8 mouse cellular contexts compared by ENCODE assay signal in the genomic region with DNA sequence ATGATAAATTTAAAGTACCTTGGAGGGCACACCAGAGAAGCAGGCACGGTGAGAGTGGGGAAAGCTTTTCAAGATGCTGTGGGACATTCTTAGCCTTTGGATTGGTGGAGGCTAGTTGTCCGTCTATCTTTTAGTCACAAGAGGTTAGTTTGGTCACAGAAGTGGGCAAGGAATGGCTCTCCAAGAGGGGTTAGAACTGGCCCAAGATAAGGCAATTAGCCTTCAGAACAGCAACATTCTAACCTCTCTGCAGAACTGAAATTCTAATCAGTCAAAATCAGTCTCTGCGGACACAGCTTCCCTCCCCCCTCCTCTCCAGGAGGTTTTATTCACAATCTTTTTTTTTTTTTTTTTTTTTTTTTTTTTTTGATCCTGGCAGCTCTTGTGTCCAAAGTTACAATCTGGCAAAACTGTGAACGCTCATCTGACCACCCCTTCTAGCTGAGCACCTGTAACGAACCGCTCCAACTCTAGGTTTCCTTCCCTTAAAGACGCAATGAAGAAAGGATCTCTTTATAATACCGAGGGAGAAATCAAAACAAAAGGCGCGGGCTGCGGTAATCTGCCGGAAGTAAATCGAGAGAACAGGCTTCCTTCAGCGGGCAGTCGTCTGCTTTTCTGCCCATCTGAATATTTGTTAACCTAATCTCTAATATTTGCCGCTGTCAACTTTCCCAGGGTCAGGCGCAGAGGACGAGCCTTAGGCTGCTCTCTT. TPM values are rescaled to one million over a fixed set of nuclear protein-coding genes. Genes with fewer than 3 reads are reported as not detected.
DNase-seq lines count a peak whose midpoint lies in the region; ATAC-seq and TF ChIP-seq lines count a peak whose summit lies in the region.

No protein-coding gene starts in this region.

- no peak for ATAC-seq in kidney, embryonic 14.5 days (ENCODE audit: low FRiP score, low TSS enrichment)
- 0 out of 2 replicates have a peak, but pooled peaks have one; percentile 23 for ATAC-seq in hindbrain, embryonic 13.5 days (ENCODE audit: low FRiP score)
- ATAC-seq in midbrain, embryonic 15.5 days (replicated peaks) = no peak; the same call in 1 of the 2 replicates

- no peaks in the 10 kb centered on the region for H3K36me3 ChIP-seq in kidney, embryonic 14.5 days (ENCODE audit: control insufficient read depth, insufficient read depth, low read length)
- H3K36me3 ChIP-seq in hindbrain, embryonic 13.5 days = no peaks in the 10 kb centered on the region
- no peaks in the 10 kb centered on the region for H3K36me3 ChIP-seq in midbrain, embryonic 15.5 days (replicated peaks)

- 0 out of 2 replicates have a peak, but pooled peaks cover 5% of the 10 kb centered on the region for H3K4me1 ChIP-seq in kidney, embryonic 14.5 days (ENCODE audit: control insufficient read depth, insufficient read depth, low read length)
- no peaks in the 10 kb centered on the region for H3K4me1 ChIP-seq in bone marrow, adult 2 months (ENCODE audit: control insufficient read depth, insufficient read depth, low read length)
- peaks cover 11% of the 10 kb centered on the region for H3K4me1 ChIP-seq in hindbrain, embryonic 13.5 days (replicated peaks)
- H3K4me1 ChIP-seq in midbrain, embryonic 15.5 days = peaks cover 9% of the 10 kb centered on the region

- no peak for TF ChIP-seq CTCF in bone marrow, adult 2 months (IDR thresholded peaks at IDR 0.05; ENCODE audit: control insufficient read depth, insufficient read depth, low read length)

- H3K9ac ChIP-seq in kidney, embryonic 14.5 days (ENCODE audit: low read depth, low read length) = no peak overlapping the region
- peak overlapping the region; percentile 67 for H3K9ac ChIP-seq in hindbrain, embryonic 13.5 days
- peak overlapping the region; percentile 41 for H3K9ac ChIP-seq in midbrain, embryonic 15.5 days

- no peak for DNase-seq in kidney, postnatal 10 days
- no peak for DNase-seq in frontal cortex, postnatal 25 days (ENCODE audit: low spot score in 2 of 2)
- no peak for DNase-seq in left cerebral cortex, postnatal 4 days
- no peak for DNase-seq in kidney, adult 9 months

- H3K27me3 ChIP-seq in kidney, embryonic 14.5 days (ENCODE audit: control insufficient read depth, insufficient read depth, low read length) = no peaks in the 10 kb centered on the region
- peaks cover 9% of the 10 kb centered on the region; the same call in 1 of the 2 replicates for H3K27me3 ChIP-seq in hindbrain, embryonic 13.5 days
- H3K27me3 ChIP-seq in midbrain, embryonic 15.5 days (replicated peaks) = no peaks in the 10 kb centered on the region

- 7% methylated on average over 18 of the region's 18 CpGs for WGBS in kidney, embryonic 14.5 days
- 5% methylated on average over 18 of the region's 18 CpGs for WGBS in bone marrow, adult 2 months
- 6% methylated on average over 18 of the region's 18 CpGs for WGBS in hindbrain, embryonic 13.5 days
- 2% methylated on average over 18 of the region's 18 CpGs for WGBS in midbrain, embryonic 15.5 days

- intact Hi-C loops in left cerebral cortex, postnatal 4 days (cut with DNase I) = loop anchor here (10.0 kb wide), 1 partner anchor 84 kb away; a partner anchor contains a TSS

- no peaks in the 10 kb centered on the region for H3K9me3 ChIP-seq in kidney, embryonic 14.5 days (ENCODE audit: control insufficient read depth, low read length)
- no peaks in the 10 kb centered on the region for H3K9me3 ChIP-seq in hindbrain, embryonic 13.5 days
- H3K9me3 ChIP-seq in midbrain, embryonic 15.5 days = no peaks in the 10 kb centered on the region

- H3K4me3 ChIP-seq in kidney, embryonic 14.5 days (ENCODE audit: low read length) = peak overlapping the region; percentile 41
- H3K4me3 ChIP-seq in bone marrow, adult 2 months (replicated peaks; ENCODE audit: control insufficient read depth, low read depth, low read length) = peak overlapping the region; percentile 50
- H3K4me3 ChIP-seq in hindbrain, embryonic 13.5 days = peak overlapping the region; percentile 55
- peak overlapping the region; percentile 58 for H3K4me3 ChIP-seq in midbrain, embryonic 15.5 days

- H3K4me2 ChIP-seq in kidney, embryonic 14.5 days (replicated peaks; ENCODE audit: low read depth, low read length) = peak overlapping the region; percentile 53
- peak overlapping the region; percentile 84 for H3K4me2 ChIP-seq in hindbrain, embryonic 13.5 days
- peak overlapping the region; percentile 81 for H3K4me2 ChIP-seq in midbrain, embryonic 15.5 days

- no peak overlapping the region for H3K27ac ChIP-seq in kidney, embryonic 14.5 days (ENCODE audit: low read depth, low read length)
- no peak overlapping the region for H3K27ac ChIP-seq in bone marrow, adult 2 months (ENCODE audit: control insufficient read depth, insufficient read depth, low read depth, low read length, poor library complexity)
- H3K27ac ChIP-seq in hindbrain, embryonic 13.5 days = 0 out of 2 replicates have a peak overlapping the region, but pooled peaks have one; percentile 36
- H3K27ac ChIP-seq in midbrain, embryonic 15.5 days = peak overlapping the region; percentile 55

- TF ChIP-seq POLR2A in bone marrow, adult 2 months (IDR thresholded peaks at IDR 0.05; ENCODE audit: borderline replicate concordance, control insufficient read depth, low read depth, low read length) = no peak

RNA-seq across cellular contexts. Expression of a gene that starts 2.2 kb away (rescaled TPM):
- not detected in 2 replicates for polyA plus RNA-seq in kidney, embryonic 14.5 days (2014; fragmentation: Nextera tagmentation; extraction: Ambion mirVana)
- polyA plus RNA-seq in bone marrow, adult 2 months (2011; ENCODE audit: insufficient read depth, insufficient read length, low replicate concordance, missing spikeins) = 3.9 TPM in 1 of 2 replicates, not detected in the other
- 0.61 and 1.5 TPM in 2 replicates for polyA plus RNA-seq in hindbrain, embryonic 13.5 days (2015; fragmentation: Nextera tagmentation; extraction: Ambion mirVana)
- 0.66 and 1.3 TPM in 2 replicates for polyA plus RNA-seq in midbrain, embryonic 15.5 days (2015; fragmentation: Nextera tagmentation; extraction: Ambion mirVana)
- 1 to 10 TPM; 2.1 to 4.2 TPM for total RNA-seq in left cerebral cortex, postnatal 4 days (2021)

Comparison
In these comparisons a context has a peak if more than half of its experiments do, and no peak if none do; other contexts are left out.
1. H3K27ac ChIP-seq: peak in hindbrain, embryonic 13.5 days (single experiment) and midbrain, embryonic 15.5 days (single experiment); none in kidney, embryonic 14.5 days (single experiment) and bone marrow, adult 2 months (single experiment).
2. Peak in every context shown above with its lines, with median percentiles within 50 percentile points of each other: H3K4me2 ChIP-seq and H3K4me3 ChIP-seq.